Mouse (Mus musculus) embryo, embryonic 10.5 days (tissue): ENCODE measurements at regions not wholly inside any gene's neighbourhood (a gene's known extent, or its start where the extent isn't known, plus 50 kb on each side); places are given as distances from the start of the nearest gene placed in this dataset.

Source experiments
- DNase-seq: peaks from one replicate; pipeline ENCODE4 v3.0.0-alpha.2; 2015; ENCODE audit warnings: low spot score

DNA sequence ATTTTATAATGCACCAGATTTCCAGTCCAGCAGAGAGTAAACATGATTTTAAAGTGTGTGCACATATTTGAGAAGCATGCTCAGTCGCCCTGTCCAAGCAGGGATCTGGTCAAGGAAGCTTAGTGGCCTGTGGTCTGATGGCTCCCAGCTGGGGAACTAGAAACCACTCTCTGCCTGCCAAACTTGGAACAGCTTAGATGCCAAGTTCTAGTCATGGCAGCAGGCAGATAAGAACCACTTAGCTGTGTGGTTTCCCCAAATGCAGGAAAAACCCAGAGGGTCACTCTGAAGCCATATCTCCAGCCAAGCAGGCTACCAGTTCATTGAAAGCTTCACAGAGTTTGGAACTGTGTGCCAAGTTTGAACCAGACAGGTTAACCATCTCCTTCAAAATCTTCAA, 86.1 kb downstream of the Fam114a2 start:
- DNase-seq = no peak

DNA sequence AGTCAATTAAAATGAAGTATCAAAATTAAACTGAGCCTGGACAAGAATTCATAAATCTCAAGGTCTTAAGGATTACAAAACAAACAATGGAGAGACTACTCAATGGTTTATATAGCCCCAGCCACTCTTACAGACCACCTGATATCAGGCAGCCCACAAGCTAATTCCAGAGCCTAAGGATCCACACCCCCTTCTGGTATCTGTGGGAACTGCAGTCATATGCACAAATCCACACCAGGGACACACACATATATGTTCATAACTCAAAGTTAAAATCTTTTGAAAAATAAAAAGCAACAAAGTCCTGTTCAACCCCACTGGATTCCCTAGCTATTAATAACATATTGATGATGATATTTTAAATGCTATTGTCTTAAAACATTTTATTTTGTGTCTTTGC, 86.5 kb downstream of the Fam114a2 start:
- DNase-seq = no peak

GRCm38 (mm10) chr11:57426046-57426805, 92.2 kb downstream of the Fam114a2 start:
- DNase-seq = peak; percentile 44

DNA sequence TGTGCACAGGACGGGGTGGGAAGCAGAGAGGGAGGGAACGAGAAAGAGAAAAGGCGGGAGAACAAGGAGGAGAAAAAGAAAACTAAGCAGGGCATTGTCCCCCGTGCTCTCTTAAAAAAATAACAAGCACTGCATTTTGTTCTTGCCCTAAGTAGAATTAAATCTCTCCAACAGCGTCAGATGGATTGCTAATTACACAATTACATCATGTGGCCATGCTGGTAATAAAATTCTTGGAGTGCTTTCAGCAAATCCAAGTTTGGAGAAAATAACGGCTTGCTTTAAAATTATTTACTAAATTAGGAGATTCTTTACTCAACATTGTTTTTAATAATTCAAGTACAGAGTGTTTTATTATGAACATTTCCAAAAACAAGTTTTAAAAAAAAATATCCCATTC, 99.0 kb downstream of the Fam114a2 start:
- no peak for DNase-seq

DNA sequence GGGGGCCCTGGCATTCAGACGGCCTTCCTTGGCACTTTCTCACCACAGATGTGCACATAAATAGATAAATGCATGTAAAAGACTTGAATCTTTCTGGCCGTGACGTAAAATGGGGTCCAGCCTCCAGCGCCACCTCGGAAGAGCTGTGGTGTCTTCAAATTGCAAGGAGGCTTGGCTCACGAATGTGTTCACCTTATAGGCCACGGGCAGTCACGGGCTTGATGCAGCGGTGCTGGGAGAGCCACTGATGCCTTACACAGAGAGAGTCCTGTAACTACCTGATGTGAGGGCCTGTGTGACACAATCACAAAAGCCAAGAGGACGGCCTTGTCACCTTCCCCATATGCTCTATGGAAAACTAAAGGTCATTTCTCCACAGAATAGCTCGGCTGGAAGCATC, 102.4 kb downstream of the Fam114a2 start:
- DNase-seq = no peak

DNA sequence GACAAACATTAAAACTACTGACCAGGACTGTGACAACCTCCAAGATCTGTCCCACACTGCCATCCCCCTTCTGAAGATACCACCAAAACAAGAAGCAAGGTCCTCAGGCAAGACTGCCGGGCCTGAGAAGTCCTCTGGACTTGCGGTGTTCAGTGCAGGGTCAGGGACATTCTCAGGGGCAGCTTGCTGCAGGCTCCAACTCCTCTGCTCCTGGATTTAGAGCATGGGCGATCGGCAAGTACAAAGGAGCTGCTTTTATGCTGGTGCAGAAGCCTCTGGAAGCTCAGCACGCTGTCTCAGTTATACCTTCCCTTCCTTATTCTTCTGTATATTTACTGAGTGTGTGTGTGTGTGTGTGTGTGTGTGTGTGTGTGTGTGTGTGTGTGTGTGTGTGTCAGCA, 103.2 kb downstream of the Fam114a2 start:
- DNase-seq = no peak

DNA sequence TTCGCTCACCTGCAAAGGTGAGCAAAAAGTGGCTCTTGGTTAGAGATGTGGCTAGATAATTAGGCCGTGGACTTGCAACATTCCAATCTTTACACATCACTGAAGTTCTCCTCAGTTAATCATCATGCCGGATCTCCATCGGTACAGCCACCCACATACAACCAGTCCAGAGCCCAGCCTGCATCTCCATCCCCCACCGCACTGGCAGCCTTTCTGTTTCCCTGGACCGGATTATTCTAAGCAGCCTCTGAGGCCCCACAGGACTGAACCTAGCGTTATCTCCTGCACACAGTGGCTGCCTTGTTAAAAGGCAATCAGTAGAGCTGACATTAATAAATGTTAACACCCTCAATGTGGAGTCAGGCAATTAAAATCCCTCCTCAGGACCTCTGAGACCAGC, 103.7 kb downstream of the Fam114a2 start:
- no peak for DNase-seq

GRCm38 (mm10) chr11:57413271-57413670, 105.1 kb downstream of the Fam114a2 start:
- no peak for DNase-seq

GRCm38 (mm10) chr11:57412766-57413165, 105.7 kb downstream of the Fam114a2 start:
- no peak for DNase-seq

DNA sequence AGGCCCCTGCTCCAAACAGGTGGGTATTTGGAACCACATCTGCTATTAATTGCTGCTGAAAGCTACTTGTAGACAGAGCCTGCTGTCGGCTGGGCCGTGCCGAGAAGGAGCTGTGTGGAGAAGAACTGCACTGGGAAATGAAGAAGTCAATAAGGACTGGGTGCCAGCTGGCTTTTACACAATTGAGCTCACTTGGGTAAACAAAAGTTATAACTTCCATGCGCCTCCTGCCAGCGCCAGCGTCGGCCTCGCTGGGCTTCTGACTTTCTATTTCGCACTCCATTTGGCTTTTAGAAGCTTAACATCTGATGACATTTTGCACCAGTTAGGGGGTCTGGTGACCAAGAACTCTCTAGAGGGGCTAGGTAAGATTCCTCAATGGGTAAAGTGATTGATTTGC, 114.2 kb downstream of the Fam114a2 start:
- peak; percentile 22 for DNase-seq

DNA sequence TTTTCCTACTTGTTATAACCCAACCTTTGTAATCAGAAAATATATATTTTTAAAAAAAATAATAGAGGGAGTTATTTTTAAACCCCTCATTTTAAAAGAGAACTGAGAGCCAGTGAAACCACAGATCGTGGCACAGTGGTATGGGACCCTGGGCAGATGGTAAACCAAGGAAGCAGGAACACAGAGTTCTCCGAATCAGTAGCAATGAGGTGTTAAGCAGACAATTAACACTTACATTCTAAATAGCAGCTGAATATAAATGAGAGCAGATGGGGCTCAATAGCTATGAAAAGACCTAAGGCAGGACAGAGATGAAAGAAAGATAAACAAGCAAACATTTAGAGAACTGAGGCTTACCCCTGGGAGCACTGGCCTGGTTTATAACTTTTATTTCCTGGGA, 116.8 kb downstream of the Fam114a2 start:
- DNase-seq = no peak

DNA sequence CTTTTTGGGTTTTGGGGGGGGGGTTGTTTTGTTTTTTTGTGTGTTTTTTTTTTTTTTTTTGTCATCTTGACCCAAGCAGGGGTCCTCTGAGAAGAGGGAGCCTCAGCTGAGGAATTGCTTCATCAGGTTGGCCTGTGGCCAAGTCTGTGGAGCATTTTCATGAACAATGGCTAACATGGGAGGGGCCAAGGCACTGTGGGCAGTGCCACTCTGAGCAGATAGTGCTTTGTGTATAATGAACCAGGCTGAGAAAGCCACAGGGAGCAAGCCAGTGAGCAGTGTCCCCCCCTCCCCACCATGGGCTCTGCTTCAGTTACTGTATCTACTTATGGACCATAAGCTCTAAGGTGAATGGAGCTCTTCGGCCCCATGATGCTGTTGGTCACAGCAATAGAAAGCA, 119.1 kb downstream of the Fam114a2 start:
- DNase-seq = no peak

DNA sequence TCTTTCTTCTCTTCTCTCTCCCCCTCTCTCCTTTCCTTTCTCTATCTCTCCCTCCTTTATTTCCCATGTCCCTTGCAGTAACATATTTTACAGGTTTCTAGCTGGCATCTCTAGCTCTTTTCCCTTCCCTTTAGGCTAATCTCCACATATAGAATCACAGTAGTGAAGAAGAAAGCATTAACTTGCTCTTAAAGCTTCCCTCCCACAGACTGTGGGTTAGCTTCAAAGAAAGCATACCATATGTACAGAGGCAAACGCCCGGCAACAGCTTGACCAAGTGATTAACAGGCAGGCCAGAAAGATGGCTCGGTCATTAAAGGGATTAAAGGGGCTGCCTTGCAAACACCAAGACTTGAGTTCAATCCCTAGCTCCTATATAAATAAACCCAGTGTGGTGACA, 122.0 kb downstream of the Fam114a2 start:
- DNase-seq = no peak

- DNase-seq = no peak
Measured at GRCm38 (mm10) chr11:57390826-57391225, 127.6 kb downstream of the Fam114a2 start.
